Mouse (Mus musculus) kidney, embryonic 14.5 days (tissue): Measurements from ENCODE around the gene Rexo1. TPM values are rescaled to one million over a fixed set of nuclear protein-coding genes. Genes with fewer than 3 reads are reported as not detected.

Source experiments
- ATAC-seq: fragments of 200-750 bp; cut with Nextera tagmentation; 2 replicates; pipeline ENCODE4 v1.8.0; 2017; ENCODE audit warnings: moderate number of reproducible peaks, mild to moderate bottlenecking, moderate TSS enrichment, moderate library complexity; ENCODE audit not compliant: low FRiP score, low TSS enrichment
- H3K27ac ChIP-seq: fragments of 300-500 bp; sonication (generic); 2 replicates; pipeline ENCODE4 v1.5.1; 2014; ENCODE audit warnings: low read depth, mild to moderate bottlenecking, low read length, moderate library complexity, mixed read lengths
- H3K27me3 ChIP-seq: fragments of 300-500 bp; sonication (generic); 2 replicates; pipeline ENCODE4 v1.6.1; 2014; ENCODE audit warnings: mild to moderate bottlenecking, low read length; ENCODE audit not compliant: control insufficient read depth, insufficient read depth
- H3K36me3 ChIP-seq: fragments of 300-500 bp; sonication (generic); 2 replicates; pipeline ENCODE4 v1.6.1; 2014; ENCODE audit warnings: low read length, mixed read lengths; ENCODE audit not compliant: control insufficient read depth, insufficient read depth
- H3K4me1 ChIP-seq: fragments of 300-500 bp; sonication (generic); 2 replicates; pipeline ENCODE4 v1.6.1; 2014; ENCODE audit warnings: low read length, mixed read lengths; ENCODE audit not compliant: control insufficient read depth, insufficient read depth
- H3K4me2 ChIP-seq: fragments of 300-500 bp; sonication (generic); replicated peaks from 2 replicates; pipeline ENCODE4 v1.6.1; 2014; ENCODE audit warnings: low read depth, mild to moderate bottlenecking, low read length
- H3K4me3 ChIP-seq: fragments of 300-500 bp; sonication (generic); 2 replicates; pipeline ENCODE4 v1.5.1; 2014; ENCODE audit warnings: mild to moderate bottlenecking, low read length
- H3K9ac ChIP-seq: fragments of 300-500 bp; sonication (generic); 2 replicates; pipeline ENCODE4 v1.6.1; 2014; ENCODE audit warnings: low read depth, mild to moderate bottlenecking, low read length, moderate library complexity
- H3K9me3 ChIP-seq: fragments of 300-500 bp; sonication (generic); 2 replicates; pipeline ENCODE4 v1.6.1; 2016; ENCODE audit warnings: low read length; ENCODE audit not compliant: control insufficient read depth
- WGBS: fragments of 180-500 bp; shearing (Covaris S2); extraction: QIAGEN DNeasy Blood & Tissue Kit; methylation state at CpG from one replicate; pipeline ENCODE4 v1.1.7; 2014; 5-methylcytosine and 5-hydroxymethylcytosine counted together
- polyA plus RNA-seq: library from polyadenylated mRNA; unstranded; fragments of >200 nt; fragmentation: Nextera tagmentation; extraction: Ambion mirVana; gene quantifications from 2 replicates; pipeline ENCODE4 v1.2.1, GENCODE M21; 2014

The Rexo1 gene
- polyA plus RNA-seq, 1 experiment from 2014 or later = 31.3 TPM

GRCm38 (mm10) chr10:80569664-80570066 is 8.3 kb upstream of the Rexo1 start:
- H3K36me3 ChIP-seq = peaks cover 14% of the 10 kb centered on the region; the same call in 1 of the 2 replicates
- H3K27ac ChIP-seq = no peak overlapping the region
- peak; percentile 20; the same call in 1 of the 2 replicates for ATAC-seq
- H3K4me2 ChIP-seq = 0 out of 2 replicates have a peak overlapping the region, but pooled peaks have one; percentile 10
- peaks cover 44% of the 10 kb centered on the region for H3K4me1 ChIP-seq
- no peaks in the 10 kb centered on the region for H3K27me3 ChIP-seq
- no peaks in the 10 kb centered on the region for H3K9me3 ChIP-seq
- WGBS = 37% methylated on average over 10 of the region's 10 CpGs
- no peak overlapping the region for H3K9ac ChIP-seq
- H3K4me3 ChIP-seq = no peak overlapping the region; the same call in 1 of the 2 replicates

GRCm38 (mm10) chr10:80568876-80569275 is 7.5 kb upstream of the Rexo1 start:
- Histone ChIP-seq H3K4me3 (no peak overlapping the region), H3K27ac (no peak overlapping the region), H3K36me3 (peaks cover 14% of the 10 kb centered on the region; the same call in 1 of the 2 replicates), H3K4me1 (peaks cover 39% of the 10 kb centered on the region), H3K9me3 (no peaks in the 10 kb centered on the region), H3K9ac (no peak overlapping the region), H3K27me3 (no peaks in the 10 kb centered on the region), H3K4me2 (no peak overlapping the region)
- WGBS = 93% methylated on average over 29 of the region's 29 CpGs
- ATAC-seq = no peak

GRCm38 (mm10) chr10:80566375-80567092 is 5.2 kb upstream of the Rexo1 start:
- WGBS = 26% methylated on average over 17 of the region's 17 CpGs
- no peaks in the 10 kb centered on the region for H3K9me3 ChIP-seq

GRCm38 (mm10) chr10:80560621-80561020 is 739 bp downstream of the Rexo1 start:
- Histone ChIP-seq H3K4me3 (peak overlapping the region; percentile 88), H3K9ac (peak overlapping the region; percentile 91), H3K4me2 (peak overlapping the region; percentile 53), H3K27me3 (no peaks in the 10 kb centered on the region), H3K36me3 (no peaks in the 10 kb centered on the region), H3K4me1 (peaks cover 20% of the 10 kb centered on the region), H3K27ac (no peak overlapping the region; the same call in 1 of the 2 replicates), H3K9me3 (no peaks in the 10 kb centered on the region)
- ATAC-seq = no peak
- under 1% methylated on average over 13 of the region's 13 CpGs for WGBS

More at GRCm38 (mm10) chr10:80566375-80567092, 5.2 kb upstream of the Rexo1 start:
- ATAC-seq = peak; percentile 21; the same call in 1 of the 2 replicates
- Histone ChIP-seq H3K4me1 (peaks cover 31% of the 10 kb centered on the region), H3K4me2 (no peak overlapping the region), H3K27me3 (no peaks in the 10 kb centered on the region), H3K9ac (no peak overlapping the region), H3K36me3 (peaks cover 14% of the 10 kb centered on the region; the same call in 1 of the 2 replicates), H3K27ac (no peak overlapping the region), H3K4me3 (no peak overlapping the region)

- Histone ChIP-seq H3K9me3 (no peaks in the 10 kb centered on the region), H3K4me3 (no peak overlapping the region)
- no peak for ATAC-seq
Measured at GRCm38 (mm10) chr10:80559431-80559830, 1.9 kb downstream of the Rexo1 start.

GRCm38 (mm10) chr10:80557346-80557965 is 3.9 kb downstream of the Rexo1 start:
- H3K36me3 ChIP-seq = no peaks in the 10 kb centered on the region

More at GRCm38 (mm10) chr10:80559431-80559830, 1.9 kb downstream of the Rexo1 start:
- no peaks in the 10 kb centered on the region for H3K27me3 ChIP-seq
- 93% methylated on average over 7 of the region's 7 CpGs for WGBS
- no peak overlapping the region for H3K9ac ChIP-seq
- no peak overlapping the region for H3K27ac ChIP-seq
- peaks cover 20% of the 10 kb centered on the region for H3K4me1 ChIP-seq
- H3K4me2 ChIP-seq = no peak overlapping the region
- no peaks in the 10 kb centered on the region for H3K36me3 ChIP-seq

GRCm38 (mm10) chr10:80553997-80554396 is 7.4 kb downstream of the Rexo1 start:
- H3K9me3 ChIP-seq = no peaks in the 10 kb centered on the region
- WGBS = 78% methylated on average over 6 of the region's 6 CpGs
- no peak overlapping the region for H3K27ac ChIP-seq
- no peak overlapping the region for H3K4me2 ChIP-seq
- no peak for ATAC-seq
- no peak overlapping the region for H3K9ac ChIP-seq
- no peaks in the 10 kb centered on the region for H3K27me3 ChIP-seq
- peaks cover 19% of the 10 kb centered on the region for H3K36me3 ChIP-seq
- no peak overlapping the region for H3K4me3 ChIP-seq
- H3K4me1 ChIP-seq = 0 out of 2 replicates have a peak, but pooled peaks cover 5% of the 10 kb centered on the region

More at GRCm38 (mm10) chr10:80557346-80557965, 3.9 kb downstream of the Rexo1 start:
- 45% methylated on average over 5 of the region's 5 CpGs for WGBS
- H3K9me3 ChIP-seq = no peaks in the 10 kb centered on the region
- ATAC-seq = no peak
- no peak overlapping the region for H3K27ac ChIP-seq
- no peak overlapping the region for H3K4me2 ChIP-seq
- H3K4me1 ChIP-seq = peaks cover 17% of the 10 kb centered on the region
- H3K9ac ChIP-seq = no peak overlapping the region
- no peak overlapping the region for H3K4me3 ChIP-seq
- H3K27me3 ChIP-seq = no peaks in the 10 kb centered on the region

- H3K36me3 ChIP-seq = peaks cover 20% of the 10 kb centered on the region
- no peak overlapping the region for H3K9ac ChIP-seq
- no peaks in the 10 kb centered on the region for H3K9me3 ChIP-seq
- ATAC-seq = no peak
- WGBS = 89% methylated on average over 8 of the region's 8 CpGs
- no peak overlapping the region for H3K4me2 ChIP-seq
- no peak overlapping the region for H3K27ac ChIP-seq
- no peak overlapping the region for H3K4me3 ChIP-seq
- H3K27me3 ChIP-seq = no peaks in the 10 kb centered on the region
- H3K4me1 ChIP-seq = 0 out of 2 replicates have a peak, but pooled peaks cover 5% of the 10 kb centered on the region
Measured at GRCm38 (mm10) chr10:80553575-80553974, 7.8 kb downstream of the Rexo1 start.

GRCm38 (mm10) chr10:80552364-80552763 is 9.0 kb downstream of the Rexo1 start:
- H3K9ac ChIP-seq = no peak overlapping the region
- WGBS = 62% methylated on average over 9 of the region's 9 CpGs
- no peaks in the 10 kb centered on the region for H3K27me3 ChIP-seq
- H3K4me2 ChIP-seq = no peak overlapping the region
- no peak overlapping the region for H3K4me3 ChIP-seq
- ATAC-seq = no peak
- H3K36me3 ChIP-seq = peaks cover 32% of the 10 kb centered on the region
- no peaks in the 10 kb centered on the region for H3K9me3 ChIP-seq
- no peaks in the 10 kb centered on the region for H3K4me1 ChIP-seq
- no peak overlapping the region for H3K27ac ChIP-seq
